Mouse (Mus musculus): ENCODE data around the gene Rheb. TPM values are rescaled to one million over a fixed set of nuclear protein-coding genes. Genes with fewer than 3 reads are reported as not detected.

Gene Rheb
- total and polyA plus RNA-seq, 3 experiments = 17.0 to 64.1 (median 46.2) TPM

- dilution Hi-C loops (cut with MboI; ENCODE audit: extremely low pct_ligation_motif_present, extremely low pct_unique_long_range_greater_than_20kb, low sequenced_read_pairs) (no loop called here), in situ Hi-C loops (cut with MboI; ENCODE audit: low pct_ligation_motif_present, low pct_unique_long_range_greater_than_20kb, low sequenced_read_pairs) (loop anchor here (5.0 kb wide), 1 partner anchor 109 kb away; no protein-coding TSS in a partner anchor)
- no peak for TF ChIP-seq SMC3 (IDR thresholded peaks at IDR 0.05; ENCODE audit: low read depth, low read length)
- no peak for TF ChIP-seq ZC3H11A (IDR thresholded peaks at IDR 0.05; ENCODE audit: low read depth, low read length)
- no peak for TF ChIP-seq CHD2 (IDR thresholded peaks at IDR 0.05; ENCODE audit: low read length)
- no peak for TF ChIP-seq E2F4 (IDR thresholded peaks at IDR 0.05; ENCODE audit: insufficient replicate concordance, low read depth, low read length)
- TF ChIP-seq CHD1 (IDR thresholded peaks at IDR 0.05; ENCODE audit: low read depth, low read length) = no peak
- TF ChIP-seq HCFC1 (IDR thresholded peaks at IDR 0.05; ENCODE audit: low read depth, low read length) = no peak
- TF ChIP-seq SIN3A (IDR thresholded peaks at IDR 0.05; ENCODE audit: low read length) = no peak
- Histone ChIP-seq H3K27ac (ENCODE audit: insufficient read depth, low read depth) (no peak overlapping the region), H3K79me2 (replicated peaks; ENCODE audit: control insufficient read depth, extremely low read depth, insufficient read depth, poor library complexity, severe bottlenecking) (no peaks in the 10 kb centered on the region), H3K9me3 (replicated peaks; ENCODE audit: low read length) (peaks cover 26% of the 10 kb centered on the region), H3K27me3 (replicated peaks) (no peaks in the 10 kb centered on the region), H3K36me3 (replicated peaks in 1 of 2; ENCODE audit: control insufficient read depth in 1 of 2, insufficient read depth in 1 of 2, low read length in 1 of 2) (no peaks in the 10 kb centered on the region), H3K4me2 (ENCODE audit: insufficient read depth, low read depth, poor library complexity, severe bottlenecking) (no peak overlapping the region), H3K9ac (ENCODE audit: insufficient read depth, low read depth) (no peak overlapping the region), H3K4me3 (replicated peaks in 1 of 3; ENCODE audit: low read depth in 2 of 3, low read length in 2 of 3, poor library complexity in 1 of 3) (no peak overlapping the region), H3K4me1 (ENCODE audit: control insufficient read depth in 1 of 2, insufficient read depth in 2 of 2) (peaks cover 5 to 17% of the 10 kb centered on the region in 2 experiments; a peak in 2 of 4 replicates)
- peak; percentile 34 for DNase-seq (ENCODE audit: extremely low read depth)
Measured at GRCm38 (mm10) chr5:24781048-24781447, 61.4 kb downstream of the Rheb start.

GRCm38 (mm10) chr5:24779881-24780512, 62.4 kb downstream of the Rheb start:
- Histone ChIP-seq H3K4me2 (ENCODE audit: insufficient read depth, low read depth, poor library complexity, severe bottlenecking) (0 out of 2 replicates have a peak overlapping the region, but pooled peaks have one; percentile 40), H3K27ac (ENCODE audit: insufficient read depth, low read depth) (no peak overlapping the region), H3K4me1 (ENCODE audit: control insufficient read depth in 1 of 2, insufficient read depth in 2 of 2) (peaks cover 5 to 17% of the 10 kb centered on the region in 2 experiments; a peak in 2 of 4 replicates), H3K79me2 (replicated peaks; ENCODE audit: control insufficient read depth, extremely low read depth, insufficient read depth, poor library complexity, severe bottlenecking) (no peaks in the 10 kb centered on the region), H3K9me3 (replicated peaks; ENCODE audit: low read length) (peaks cover 21% of the 10 kb centered on the region), H3K4me3 (replicated peaks in 1 of 3; ENCODE audit: low read depth in 2 of 3, low read length in 2 of 3, poor library complexity in 1 of 3) (no peak overlapping the region), H3K36me3 (replicated peaks in 1 of 2; ENCODE audit: control insufficient read depth in 1 of 2, insufficient read depth in 1 of 2, low read length in 1 of 2) (no peaks in the 10 kb centered on the region), H3K27me3 (replicated peaks) (no peaks in the 10 kb centered on the region), H3K9ac (ENCODE audit: insufficient read depth, low read depth) (no peak overlapping the region)
- no peak for TF ChIP-seq ZMIZ1 (IDR thresholded peaks at IDR 0.05; ENCODE audit: low read depth, low read length)
- TF ChIP-seq E2F4 (IDR thresholded peaks at IDR 0.05; ENCODE audit: insufficient replicate concordance, low read depth, low read length) = 0 out of 2 replicates have a peak, but pooled peaks have one; percentile 10
- TF ChIP-seq CTCF (conservative IDR thresholded peaks at IDR 0.05 in 1 of 2, IDR thresholded peaks at IDR 0.05 in 1 of 2; ENCODE audit: low read depth in 2 of 2, low read length in 2 of 2) = peak; percentile 65 to 68
- TF ChIP-seq ZC3H11A (IDR thresholded peaks at IDR 0.05; ENCODE audit: low read depth, low read length) = 0 out of 2 replicates have a peak, but pooled peaks have one; percentile 21
- TF ChIP-seq RAD21 (IDR thresholded peaks at IDR 0.05; ENCODE audit: low read depth, low read length) = peak; percentile 56
- no peak for TF ChIP-seq BHLHE40 (IDR thresholded peaks at IDR 0.05; ENCODE audit: low read depth, low read length)
- TF ChIP-seq SMC3 (IDR thresholded peaks at IDR 0.05; ENCODE audit: low read depth, low read length) = peak; percentile 77
- in situ Hi-C loops (cut with MboI; ENCODE audit: low pct_ligation_motif_present, low pct_unique_long_range_greater_than_20kb, low sequenced_read_pairs) = loop anchor here (5.0 kb wide), 1 partner anchor 108 kb away; no protein-coding TSS in a partner anchor
- peak; percentile 57 for DNase-seq (ENCODE audit: extremely low read depth)
- dilution Hi-C loops (cut with MboI; ENCODE audit: extremely low pct_ligation_motif_present, extremely low pct_unique_long_range_greater_than_20kb, low sequenced_read_pairs) = no loop called here

- H3K4me2 ChIP-seq (ENCODE audit: insufficient read depth, low read depth, poor library complexity, severe bottlenecking) = no peak overlapping the region
- no peaks in the 10 kb centered on the region for H3K27me3 ChIP-seq (replicated peaks)
- peaks cover 15% of the 10 kb centered on the region for H3K9me3 ChIP-seq (replicated peaks; ENCODE audit: low read length)
- H3K36me3 ChIP-seq (replicated peaks in 1 of 2; ENCODE audit: control insufficient read depth in 1 of 2, insufficient read depth in 1 of 2, low read length in 1 of 2) = no peaks in the 10 kb centered on the region
- in situ Hi-C loops (cut with MboI; ENCODE audit: low pct_ligation_motif_present, low pct_unique_long_range_greater_than_20kb, low sequenced_read_pairs) (no loop called here), dilution Hi-C loops (cut with MboI; ENCODE audit: extremely low pct_ligation_motif_present, extremely low pct_unique_long_range_greater_than_20kb, low sequenced_read_pairs) (no loop called here)
- TF ChIP-seq EP300 (IDR thresholded peaks at IDR 0.05; ENCODE audit: low read length) = no peak
- no peak for TF ChIP-seq E2F4 (IDR thresholded peaks at IDR 0.05; ENCODE audit: insufficient replicate concordance, low read depth, low read length)
- no peak for TF ChIP-seq POLR2A (IDR thresholded peaks at IDR 0.05; ENCODE audit: low read depth, low read length)
- TF ChIP-seq USF1 (IDR thresholded peaks at IDR 0.05; ENCODE audit: low read depth, low read length) = no peak
- TF ChIP-seq SMC3 (IDR thresholded peaks at IDR 0.05; ENCODE audit: low read depth, low read length) = no peak
- no peak for TF ChIP-seq MYC (IDR thresholded peaks at IDR 0.05; ENCODE audit: low read depth, low read length)
- TF ChIP-seq POLR2AphosphoS2 (IDR thresholded peaks at IDR 0.05; ENCODE audit: low read depth, low read length) = no peak
- no peak for TF ChIP-seq GABPA (IDR thresholded peaks at IDR 0.05; ENCODE audit: insufficient replicate concordance, low read depth, low read length)
- no peak for TF ChIP-seq ZNF384 (IDR thresholded peaks at IDR 0.05; ENCODE audit: low read depth, low read length)
- no peak for TF ChIP-seq CTCF (conservative IDR thresholded peaks at IDR 0.05 in 1 of 2, IDR thresholded peaks at IDR 0.05 in 1 of 2; ENCODE audit: low read depth in 2 of 2, low read length in 2 of 2)
- no peak for TF ChIP-seq NRF1 (IDR thresholded peaks at IDR 0.05; ENCODE audit: low read depth, low read length)
- no peak for TF ChIP-seq NELFE (IDR thresholded peaks at IDR 0.05; ENCODE audit: low read depth, low read length)
- TF ChIP-seq CHD1 (IDR thresholded peaks at IDR 0.05; ENCODE audit: low read depth, low read length) = no peak
- no peak for TF ChIP-seq ZC3H11A (IDR thresholded peaks at IDR 0.05; ENCODE audit: low read depth, low read length)
- TF ChIP-seq BHLHE40 (IDR thresholded peaks at IDR 0.05; ENCODE audit: low read depth, low read length) = no peak
- TF ChIP-seq JUND (conservative IDR thresholded peaks at IDR 0.05; ENCODE audit: low read depth, low read length) = no peak
- TF ChIP-seq ZMIZ1 (IDR thresholded peaks at IDR 0.05; ENCODE audit: low read depth, low read length) = no peak
- no peak for TF ChIP-seq MAX (IDR thresholded peaks at IDR 0.05; ENCODE audit: low read length)
- H3K4me3 ChIP-seq (replicated peaks in 1 of 3; ENCODE audit: low read depth in 2 of 3, low read length in 2 of 3, poor library complexity in 1 of 3) = no peak overlapping the region
- peaks cover 5 to 17% of the 10 kb centered on the region in 2 experiments; a peak in 2 of 4 replicates for H3K4me1 ChIP-seq (ENCODE audit: control insufficient read depth in 1 of 2, insufficient read depth in 2 of 2)
- H3K27ac ChIP-seq (ENCODE audit: insufficient read depth, low read depth) = no peak overlapping the region
- H3K79me2 ChIP-seq (replicated peaks; ENCODE audit: control insufficient read depth, extremely low read depth, insufficient read depth, poor library complexity, severe bottlenecking) = no peaks in the 10 kb centered on the region
- H3K9ac ChIP-seq (ENCODE audit: insufficient read depth, low read depth) = no peak overlapping the region
- no peak for DNase-seq (ENCODE audit: extremely low read depth)
Measured at GRCm38 (mm10) chr5:24779321-24779720, 63.1 kb downstream of the Rheb start.
